Comparison of ENCODE assay signal across 26 mouse cellular contexts in genomic region chr5:140951801-140952200, GRCm38 (mm10). TPM values are rescaled to one million over a fixed set of nuclear protein-coding genes. Genes with fewer than 3 reads are reported as not detected.
A peak's percentile ranks its signal among the peaks of the same experiment; 100 is the strongest.
DNase-seq lines count a peak whose midpoint lies in the region; ATAC-seq lines count a peak whose summit lies in the region.
"Had no signal": no experiment of that assay in that cellular context is flagged by ENCODE, and none has a peak within 500 bp of the region (broad histone marks: within the 10 kb centered on the region; RNA-seq: fewer than 3 reads in every experiment).

No protein-coding gene starts in this region.

- no peaks in the 10 kb centered on the region for H3K4me1 ChIP-seq in forebrain, embryonic 12.5 days
- H3K4me1 ChIP-seq: embryonic facial prominence, embryonic 15.5 days had no signal

- H3K36me3 ChIP-seq in forebrain, embryonic 12.5 days (replicated peaks): no peaks in the 10 kb centered on the region
- H3K36me3 ChIP-seq: embryonic facial prominence, embryonic 15.5 days; heart, embryonic 15.5 days; liver, embryonic 13.5 days had no signal

- no peak overlapping the region for H3K27ac ChIP-seq in forebrain, embryonic 12.5 days
- H3K27ac ChIP-seq: embryonic facial prominence, embryonic 15.5 days; heart, embryonic 15.5 days; hindbrain, embryonic 14.5 days; liver, embryonic 13.5 days had no signal

- H3K4me2 ChIP-seq in forebrain, embryonic 12.5 days: no peak overlapping the region
- H3K4me2 ChIP-seq: embryonic facial prominence, embryonic 15.5 days; heart, embryonic 15.5 days; hindbrain, embryonic 14.5 days; liver, embryonic 13.5 days had no signal

- no peak overlapping the region for H3K9ac ChIP-seq in forebrain, embryonic 12.5 days
- H3K9ac ChIP-seq: embryonic facial prominence, embryonic 15.5 days; heart, embryonic 15.5 days; hindbrain, embryonic 14.5 days; liver, embryonic 13.5 days had no signal

- H3K27me3 ChIP-seq in forebrain, embryonic 12.5 days: peaks cover 15% of the 10 kb centered on the region; the same call in 1 of the 2 replicates
- H3K27me3 ChIP-seq: embryonic facial prominence, embryonic 15.5 days; heart, embryonic 15.5 days; liver, embryonic 13.5 days; megakaryocyte, embryonic 14.5 days had no signal

- H3K9me3 ChIP-seq in forebrain, embryonic 12.5 days: no peaks in the 10 kb centered on the region; the same call in 1 of the 2 replicates
- H3K9me3 ChIP-seq: embryonic facial prominence, embryonic 15.5 days; heart, embryonic 15.5 days; liver, embryonic 13.5 days had no signal

- ATAC-seq in neutrophil, adult 5-6 weeks (ENCODE audit: extremely low read depth, insufficient number of reproducible peaks, low FRiP score, poor library complexity, severe bottlenecking): peak; percentile 53
- no peak for ATAC-seq in forebrain, embryonic 12.5 days (ENCODE audit: low FRiP score)
- ATAC-seq: forebrain, embryonic 16.5 days; intestine, embryonic 16.5 days had no signal

- peak; percentile 91 for DNase-seq in A20 (ENCODE audit: low read depth, low spot score)
- DNase-seq in B cell, adult 2 months: peak; percentile 73 to 75
- DNase-seq in T-cell, adult 2 months (ENCODE audit: low spot score): peak; percentile 53
- no peak for DNase-seq in cerebellum, postnatal 36 days
- DNase-seq in gastrocnemius, adult 8-10 months (ENCODE audit: low spot score in 2 of 2): no peak
- no peak for DNase-seq in frontal cortex, postnatal 14 days (ENCODE audit: low spot score in 2 of 2)
- DNase-seq: adrenal gland, postnatal 14 days; cerebellum, adult 8-10 months; heart, postnatal 4 days; kidney, postnatal 36 days; layer of hippocampus, adult 9-11 months; liver, embryonic 13.5 days; lung, adult 2 months; lung, postnatal 14 days; midbrain, embryonic 14.5 days; retina, postnatal 1 day; right cerebral cortex, postnatal 25 days; thymus, postnatal 14 days had no signal

- H3K4me3 ChIP-seq in forebrain, embryonic 12.5 days (replicated peaks): no peak overlapping the region
- H3K4me3 ChIP-seq: embryonic facial prominence, embryonic 15.5 days; heart, embryonic 15.5 days; liver, embryonic 13.5 days; megakaryocyte, embryonic 14.5 days had no signal

- 89% methylated on average over 5 of the region's 5 CpGs for WGBS in forebrain, embryonic 12.5 days

RNA-seq across cellular contexts. Expression of gene Card11, which starts 48.6 kb away (rescaled TPM):
- total RNA-seq in neutrophil, adult 5-6 weeks (2017): 74.3 and 78.4 TPM in 2 replicates
- 1 to 10 TPM in 1 of 4 experiments, under 1 TPM in 3; 0.19 to 1.3 (median 0.64) TPM for total RNA-seq in gastrocnemius, adult 8-10 months (2022)
- polyA plus RNA-seq in forebrain, embryonic 12.5 days (2016; fragmentation: Nextera tagmentation; extraction: Ambion mirVana): 0.04 TPM in 1 of 2 replicates, not detected in the other

Comparison
In these comparisons a context has a peak if more than half of its experiments do, and no peak if none do; other contexts are left out.
1. DNase-seq: peak in A20 (single experiment), B cell, adult 2 months (2 of 2) and T-cell, adult 2 months (single experiment); none in cerebellum, postnatal 36 days (0 of 2), gastrocnemius, adult 8-10 months (0 of 2) and frontal cortex, postnatal 14 days (0 of 2).
2. RNA of gene Card11, which starts 48.6 kb away (total RNA-seq): 74.3 to 78.4 TPM in neutrophil, adult 5-6 weeks; 0.19 to 1.3 TPM in gastrocnemius, adult 8-10 months; every median in the first group is over 10 times any median in the second.